8 mouse cellular contexts compared by ENCODE assay signal in genomic region chr1:74391844-74392441, GRCm38 (mm10). TPM values are rescaled to one million over a fixed set of nuclear protein-coding genes. Genes with fewer than 3 reads are reported as not detected.
DNase-seq lines count a peak whose midpoint lies in the region; ATAC-seq and TF ChIP-seq lines count a peak whose summit lies in the region.

No protein-coding gene starts in this region.

- WGBS in embryonic facial prominence, embryonic 14.5 days: 0% methylated on average over 11 of the region's 63 CpGs
- under 1% methylated on average over 52 of the region's 63 CpGs for WGBS in heart, embryonic 13.5 days
- 1% methylated on average over 62 of the region's 63 CpGs for WGBS in kidney, postnatal 0 days

- peak overlapping the region; percentile 96 for H3K4me2 ChIP-seq in embryonic facial prominence, embryonic 14.5 days (ENCODE audit: low read depth, low read length)
- peak overlapping the region; percentile 94 for H3K4me2 ChIP-seq in heart, embryonic 13.5 days
- H3K4me2 ChIP-seq in kidney, postnatal 0 days (ENCODE audit: low read length): peak overlapping the region; percentile 93

- H3K4me3 ChIP-seq in embryonic facial prominence, embryonic 14.5 days (ENCODE audit: low read depth, low read length): peak overlapping the region; percentile 91
- H3K4me3 ChIP-seq in heart, embryonic 13.5 days: peak overlapping the region; percentile 95
- peak overlapping the region; percentile 93 for H3K4me3 ChIP-seq in kidney, postnatal 0 days (replicated peaks; ENCODE audit: low read depth, low read length)

- no peak for TF ChIP-seq CTCF in kidney, postnatal 0 days (IDR thresholded peaks at IDR 0.05; ENCODE audit: low read depth)

- H3K27me3 ChIP-seq in embryonic facial prominence, embryonic 14.5 days (replicated peaks; ENCODE audit: control insufficient read depth, insufficient read depth, low read length): no peaks in the 10 kb centered on the region
- no peaks in the 10 kb centered on the region for H3K27me3 ChIP-seq in heart, embryonic 13.5 days (replicated peaks)
- no peaks in the 10 kb centered on the region for H3K27me3 ChIP-seq in kidney, postnatal 0 days (ENCODE audit: insufficient read depth, low read length)

- H3K9ac ChIP-seq in embryonic facial prominence, embryonic 14.5 days (ENCODE audit: low read depth, low read length): peak overlapping the region; percentile 100
- peak overlapping the region; percentile 100 for H3K9ac ChIP-seq in heart, embryonic 13.5 days
- peak overlapping the region; percentile 100 for H3K9ac ChIP-seq in kidney, postnatal 0 days (ENCODE audit: low read depth, low read length)

- H3K27ac ChIP-seq in embryonic facial prominence, embryonic 14.5 days (replicated peaks; ENCODE audit: low read depth, low read length): peak overlapping the region; percentile 99
- peak overlapping the region; percentile 99 for H3K27ac ChIP-seq in heart, embryonic 13.5 days (replicated peaks)
- H3K27ac ChIP-seq in kidney, postnatal 0 days: peak overlapping the region; percentile 100

- peak; percentile 31 for ATAC-seq in embryonic facial prominence, embryonic 14.5 days (ENCODE audit: low read depth)
- ATAC-seq in heart, embryonic 13.5 days (ENCODE audit: extremely low read depth, insufficient number of reproducible peaks, low FRiP score, low TSS enrichment): peak; percentile 49
- ATAC-seq in kidney, postnatal 0 days (replicated peaks; ENCODE audit: low FRiP score, low read depth): peak; percentile 44

- peaks cover 21% of the 10 kb centered on the region for H3K36me3 ChIP-seq in embryonic facial prominence, embryonic 14.5 days (ENCODE audit: control insufficient read depth, insufficient read depth, low read length)
- peaks cover 26% of the 10 kb centered on the region for H3K36me3 ChIP-seq in heart, embryonic 13.5 days
- peaks cover 15% of the 10 kb centered on the region for H3K36me3 ChIP-seq in kidney, postnatal 0 days (ENCODE audit: insufficient read depth, low read length)

- H3K9me3 ChIP-seq in embryonic facial prominence, embryonic 14.5 days (ENCODE audit: control insufficient read depth, low read length): no peaks in the 10 kb centered on the region
- no peaks in the 10 kb centered on the region for H3K9me3 ChIP-seq in heart, embryonic 13.5 days
- H3K9me3 ChIP-seq in kidney, postnatal 0 days (replicated peaks; ENCODE audit: low read length): no peaks in the 10 kb centered on the region

- H3K4me1 ChIP-seq in embryonic facial prominence, embryonic 14.5 days (ENCODE audit: control insufficient read depth, insufficient read depth, low read length): peaks cover 27% of the 10 kb centered on the region
- H3K4me1 ChIP-seq in heart, embryonic 13.5 days: peaks cover 63% of the 10 kb centered on the region
- peaks cover 29% of the 10 kb centered on the region for H3K4me1 ChIP-seq in kidney, postnatal 0 days (replicated peaks; ENCODE audit: insufficient read depth, low read length)

- DNase-seq in CD8-positive naive resting alpha-beta T cell, adult 2 months (ENCODE audit: low read depth in 2 of 2, low spot score in 2 of 2): peak; percentile 44 to 49
- peak; percentile 90 for DNase-seq in adrenal gland, postnatal 14 days
- DNase-seq in embryonic facial prominence, embryonic 14.5 days (ENCODE audit: low spot score): peak; percentile 67
- peak; percentile 73 for DNase-seq in kidney, postnatal 0 days (ENCODE audit: low spot score)
- DNase-seq in lung, postnatal 25 days (ENCODE audit: low spot score): peak; percentile 74
- peak; percentile 73 for DNase-seq in retina, postnatal 1 day
- peak; percentile 49 for DNase-seq in urinary bladder, postnatal 10 days (ENCODE audit: low spot score)

RNA-seq across cellular contexts. Expression of gene Ctdsp1, which starts 0.6 kb away (rescaled TPM):
- 128 and 130 TPM in 2 replicates for total RNA-seq in adrenal gland, postnatal 14 days (2021)
- 83.7 and 92.8 TPM in 2 replicates for polyA plus RNA-seq in embryonic facial prominence, embryonic 14.5 days (2014; fragmentation: Nextera tagmentation; extraction: Ambion mirVana)
- 57.3 and 60.4 TPM in 2 replicates for polyA plus RNA-seq in heart, embryonic 13.5 days (2015; fragmentation: Nextera tagmentation; extraction: Ambion mirVana)
- polyA plus RNA-seq in kidney, postnatal 0 days (2015; fragmentation: Nextera tagmentation; extraction: Ambion mirVana): 73.3 and 75.8 TPM in 2 replicates

RNA-seq across cellular contexts. Expression of gene Slc11a1, which starts 16.9 kb away (rescaled TPM):
- total RNA-seq in adrenal gland, postnatal 14 days (2021): 5.3 and 6.9 TPM in 2 replicates
- polyA plus RNA-seq in embryonic facial prominence, embryonic 14.5 days (2014; fragmentation: Nextera tagmentation; extraction: Ambion mirVana): 5.6 and 5.7 TPM in 2 replicates
- polyA plus RNA-seq in heart, embryonic 13.5 days (2015; fragmentation: Nextera tagmentation; extraction: Ambion mirVana): 2.8 and 3.1 TPM in 2 replicates
- polyA plus RNA-seq in kidney, postnatal 0 days (2015; fragmentation: Nextera tagmentation; extraction: Ambion mirVana): 2.6 and 3.6 TPM in 2 replicates

RNA-seq across cellular contexts. Expression of gene Vil1, which starts 17.2 kb away (rescaled TPM):
- total RNA-seq in adrenal gland, postnatal 14 days (2021): 2.4 and 3.0 TPM in 2 replicates
- polyA plus RNA-seq in embryonic facial prominence, embryonic 14.5 days (2014; fragmentation: Nextera tagmentation; extraction: Ambion mirVana): 0.13 TPM in 1 of 2 replicates, not detected in the other
- polyA plus RNA-seq in heart, embryonic 13.5 days (2015; fragmentation: Nextera tagmentation; extraction: Ambion mirVana): 0.19 and 0.45 TPM in 2 replicates
- polyA plus RNA-seq in kidney, postnatal 0 days (2015; fragmentation: Nextera tagmentation; extraction: Ambion mirVana): 17.0 and 18.0 TPM in 2 replicates

RNA-seq across cellular contexts. Expression of gene Catip, which starts 30.0 kb away (rescaled TPM):
- 0.15 and 0.45 TPM in 2 replicates for total RNA-seq in adrenal gland, postnatal 14 days (2021)
- 0.43 and 0.95 TPM in 2 replicates for polyA plus RNA-seq in embryonic facial prominence, embryonic 14.5 days (2014; fragmentation: Nextera tagmentation; extraction: Ambion mirVana)
- 0.33 and 0.38 TPM in 2 replicates for polyA plus RNA-seq in heart, embryonic 13.5 days (2015; fragmentation: Nextera tagmentation; extraction: Ambion mirVana)
- polyA plus RNA-seq in kidney, postnatal 0 days (2015; fragmentation: Nextera tagmentation; extraction: Ambion mirVana): 0.59 and 0.75 TPM in 2 replicates

Comparison
In these comparisons a context has a peak if more than half of its experiments do, and no peak if none do; other contexts are left out.
1. Peak in every context shown above with its lines: DNase-seq, ATAC-seq, H3K4me3 ChIP-seq and H3K27ac ChIP-seq.
2. RNA of gene Vil1, which starts 17.2 kb away (polyA plus RNA-seq): 17.0 to 18.0 TPM in kidney, postnatal 0 days; 0.19 to 0.45 TPM in heart, embryonic 13.5 days and 0.13 TPM in embryonic facial prominence, embryonic 14.5 days; every median in the first group is over 10 times any median in the second.